Mouse (Mus musculus) stomach, postnatal 0 days (tissue): ENCODE data around the gene Kif1c. TPM values are rescaled to one million over a fixed set of nuclear protein-coding genes. Genes with fewer than 3 reads are reported as not detected.

Experiments used
- ATAC-seq: fragments of 200-750 bp; cut with Nextera tagmentation; 2 replicates; pipeline ENCODE4 v1.8.0; 2017; ENCODE audit not compliant: low FRiP score, low TSS enrichment
- DNase-seq: peaks from one replicate; pipeline ENCODE4 v3.0.0-alpha.2; 2016; ENCODE audit warnings: low spot score
- H3K27ac ChIP-seq: fragments of 300-500 bp; sonication (generic); replicated peaks from 2 replicates; pipeline ENCODE4 v1.5.1; 2014; ENCODE audit warnings: mild to moderate bottlenecking, control low read depth
- H3K27me3 ChIP-seq: fragments of 300-500 bp; sonication (generic); 2 replicates; pipeline ENCODE4 v1.6.1; 2014; ENCODE audit warnings: low read length; ENCODE audit not compliant: control insufficient read depth, insufficient read depth
- H3K36me3 ChIP-seq: fragments of 300-500 bp; sonication (generic); 2 replicates; pipeline ENCODE4 v1.6.1; 2014; ENCODE audit warnings: low read length, mixed read lengths; ENCODE audit not compliant: control insufficient read depth, insufficient read depth
- H3K4me1 ChIP-seq: fragments of 300-500 bp; sonication (generic); replicated peaks from 2 replicates; pipeline ENCODE4 v1.6.1; 2014; ENCODE audit warnings: antibody characterized with exemption; ENCODE audit not compliant: control insufficient read depth, insufficient read depth
- H3K4me2 ChIP-seq: fragments of 300-500 bp; sonication (generic); replicated peaks from 2 replicates; pipeline ENCODE4 v1.6.1; 2014; ENCODE audit warnings: low read depth, mild to moderate bottlenecking, control low read depth, moderate library complexity
- H3K4me3 ChIP-seq: fragments of 300-500 bp; sonication (generic); 2 replicates; pipeline ENCODE4 v1.5.1; 2014; ENCODE audit warnings: low read depth, low read length, control low read depth
- H3K9ac ChIP-seq: fragments of 300-500 bp; sonication (generic); 2 replicates; pipeline ENCODE4 v1.6.1; 2014; ENCODE audit warnings: mild to moderate bottlenecking, low read length, control low read depth, mixed read lengths
- H3K9me3 ChIP-seq: fragments of 300-500 bp; sonication (generic); 2 replicates; pipeline ENCODE4 v1.6.1; 2016; ENCODE audit warnings: low read length; ENCODE audit not compliant: control insufficient read depth
- CTCF ChIP-seq: IDR thresholded peaks from 2 replicates; pipeline ENCODE4 v1.5.1; 2016; ENCODE audit warnings: antibody characterized with exemption, low read depth, mild to moderate bottlenecking, moderate library complexity
- EP300 ChIP-seq: optimal IDR thresholded peaks from 2 replicates; pipeline ENCODE3; 2016; ENCODE audit warnings: antibody characterized with exemption
- WGBS: fragments of 180-500 bp; shearing (Covaris S2); extraction: QIAGEN DNeasy Blood & Tissue Kit; methylation state at CpG from one replicate; pipeline ENCODE4 v1.1.7; 2014; 5-methylcytosine and 5-hydroxymethylcytosine counted together
- polyA plus RNA-seq: library from polyadenylated mRNA; unstranded; fragments of >200 nt; fragmentation: Nextera tagmentation; extraction: Ambion mirVana; gene quantifications from 2 replicates; pipeline ENCODE4 v1.2.1, GENCODE M21; 2015

The Kif1c gene
- polyA plus RNA-seq, 1 experiment from 2014 or later, result 4.7 TPM

GRCm38 (mm10) chr11:70668771-70669505 is 31.4 kb upstream of the Kif1c start, which contains the start of gene Spag7:
Gene Spag7, minus strand, starts transcription at chr11:70669416.
- peak; percentile 96 for ATAC-seq
- WGBS, result under 1% methylated on average over 43 of the region's 44 CpGs
- peak; percentile 77 for TF ChIP-seq EP300
- no peak; the same call in 1 of the 2 replicates for TF ChIP-seq CTCF
- H3K4me3 ChIP-seq, result peak within 1 kb of the TSS; percentile 65
- H3K4me2 ChIP-seq, result peak within 1 kb of the TSS; percentile 78
- peak within 1 kb of the TSS; percentile 96 for H3K27ac ChIP-seq
- H3K27me3 ChIP-seq, result no peaks in the 10 kb centered on the region
- H3K9ac ChIP-seq, result peak within 1 kb of the TSS; percentile 67
- H3K9me3 ChIP-seq, result no peaks in the 10 kb centered on the region
- peaks cover 9% of the 10 kb centered on the region for H3K36me3 ChIP-seq
- DNase-seq, result peak; percentile 97
- 0 out of 2 replicates have a peak, but pooled peaks cover 4% of the 10 kb centered on the region for H3K4me1 ChIP-seq

GRCm38 (mm10) chr11:70669582-70670345 is 30.6 kb upstream of the Kif1c start:
- peak; percentile 9 for ATAC-seq
- TF ChIP-seq EP300 (no peak), CTCF (peak; percentile 72)
- H3K9ac ChIP-seq, result peak overlapping the region; percentile 67
- peak; percentile 72 for DNase-seq
- H3K9me3 ChIP-seq, result no peaks in the 10 kb centered on the region
- peak overlapping the region; percentile 96 for H3K27ac ChIP-seq
- peak overlapping the region; percentile 65 for H3K4me3 ChIP-seq
- peak overlapping the region; percentile 78 for H3K4me2 ChIP-seq
- WGBS, result under 1% methylated on average over 30 of the region's 31 CpGs
- H3K27me3 ChIP-seq, result no peaks in the 10 kb centered on the region
- 0 out of 2 replicates have a peak, but pooled peaks cover 4% of the 10 kb centered on the region for H3K4me1 ChIP-seq
- peaks cover 3% of the 10 kb centered on the region; the same call in 1 of the 2 replicates for H3K36me3 ChIP-seq

GRCm38 (mm10) chr11:70670483-70670882 is 29.9 kb upstream of the Kif1c start:
- H3K27ac ChIP-seq, result peak overlapping the region; percentile 96
- 0 out of 2 replicates have a peak, but pooled peaks cover 4% of the 10 kb centered on the region for H3K4me1 ChIP-seq
- 41% methylated on average over 14 of the region's 14 CpGs for WGBS
- H3K9me3 ChIP-seq, result no peaks in the 10 kb centered on the region
- H3K36me3 ChIP-seq, result peaks cover 3% of the 10 kb centered on the region; the same call in 1 of the 2 replicates
- H3K9ac ChIP-seq, result peak overlapping the region; percentile 67
- ATAC-seq (no peak), DNase-seq (no peak)
- H3K4me2 ChIP-seq, result peak overlapping the region; percentile 78
- no peak for TF ChIP-seq EP300
- TF ChIP-seq CTCF, result no peak
- H3K4me3 ChIP-seq, result peak overlapping the region; percentile 65
- H3K27me3 ChIP-seq, result no peaks in the 10 kb centered on the region

- no peak overlapping the region for H3K4me3 ChIP-seq
- no peak overlapping the region for H3K4me2 ChIP-seq
Observed at GRCm38 (mm10) chr11:70671333-70672047, 28.9 kb upstream of the Kif1c start.

GRCm38 (mm10) chr11:70674014-70674413 is 26.3 kb upstream of the Kif1c start:
- no peaks in the 10 kb centered on the region for H3K9me3 ChIP-seq
- TF ChIP-seq CTCF, result no peak
- TF ChIP-seq EP300, result no peak
- ATAC-seq, result no peak
- whole genome bisulfite sequencing, result 85% methylated on average over 6 of the region's 6 CpGs
- H3K4me1 ChIP-seq, result no peaks in the 10 kb centered on the region
- no peak overlapping the region for H3K27ac ChIP-seq
- H3K27me3 ChIP-seq, result no peaks in the 10 kb centered on the region
- H3K4me3 ChIP-seq, result no peak overlapping the region
- H3K9ac ChIP-seq, result no peak overlapping the region
- peaks cover 6% of the 10 kb centered on the region for H3K36me3 ChIP-seq
- no peak for DNase-seq
- H3K4me2 ChIP-seq, result no peak overlapping the region

More at GRCm38 (mm10) chr11:70671333-70672047, 28.9 kb upstream of the Kif1c start:
- no peaks in the 10 kb centered on the region for H3K9me3 ChIP-seq
- DNase-seq (no peak), ATAC-seq (no peak)
- no peak overlapping the region for H3K27ac ChIP-seq
- 82% methylated on average over 16 of the region's 16 CpGs for WGBS
- no peaks in the 10 kb centered on the region for H3K27me3 ChIP-seq
- TF ChIP-seq CTCF (no peak), EP300 (no peak)
- 0 out of 2 replicates have a peak, but pooled peaks cover 4% of the 10 kb centered on the region for H3K4me1 ChIP-seq
- H3K9ac ChIP-seq, result no peak overlapping the region
- peaks cover 3% of the 10 kb centered on the region; the same call in 1 of the 2 replicates for H3K36me3 ChIP-seq
